Mouse (Mus musculus) adipose tissue, adult 10 weeks (tissue): ENCODE results near the gene Bhlhe41. TPM values are rescaled to one million over a fixed set of nuclear protein-coding genes. Genes with fewer than 3 reads are reported as not detected.

ENCODE experiments used
- polyA plus RNA-seq: library from polyadenylated mRNA; stranded (reverse); fragments of 350-450 nt; fragmentation: Illumina TruSeq; extraction: RNeasy Lipid Tissue Mini Kit (QIAGEN cat#74804); gene quantifications from one replicate; pipeline ENCODE4 v1.2.3, GENCODE M21; 2014; ENCODE audit warnings: low read depth, low replicate concordance

The Bhlhe41 gene
- polyA plus RNA-seq = 36.7 TPM

DNA sequence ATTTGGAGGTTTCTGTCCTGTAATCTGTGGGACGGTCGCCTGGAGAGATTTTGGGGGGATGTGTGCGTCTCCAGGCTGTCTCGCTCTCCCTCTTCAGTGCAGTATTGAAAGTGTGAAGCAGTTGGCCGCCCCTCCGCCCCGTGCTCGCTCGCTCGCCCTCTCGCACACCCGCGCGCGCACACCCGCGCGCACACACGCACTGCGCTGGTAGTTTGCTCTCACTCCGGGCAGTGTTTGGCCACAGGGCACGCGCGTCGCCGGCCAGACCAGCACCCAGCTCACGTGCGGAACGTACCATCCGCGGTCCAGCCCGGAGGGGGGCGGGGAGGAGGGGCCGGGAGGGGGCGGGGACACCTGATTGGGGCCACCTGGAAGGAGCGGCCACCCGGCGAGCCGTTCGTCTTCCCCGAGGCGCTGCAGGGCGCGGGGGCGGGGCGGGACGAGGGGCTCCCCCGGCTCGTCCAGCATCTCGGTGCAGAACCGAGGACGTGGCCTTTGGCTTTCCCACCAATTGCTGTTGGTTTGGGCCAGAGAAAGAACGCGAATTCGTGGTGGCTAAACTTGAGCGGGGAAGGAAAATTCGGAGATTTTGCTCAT is at the start of gene Bhlhe41:
Gene Bhlhe41, minus strand, starts transcription at position 270 of the 597 bp plus-strand sequence.

Other genes with a start within 250 kb of the Bhlhe41 start
- 18.7 TPM for gene Tuba3b, start 249.8 kb downstream of the Bhlhe41 start, polyA plus RNA-seq
- gene Rassf8, start 118.8 kb downstream of the Bhlhe41 start, polyA plus RNA-seq = 31.8 TPM
- 23.8 TPM for gene Sspn, start 66.1 kb upstream of the Bhlhe41 start, polyA plus RNA-seq